Mouse (Mus musculus): ENCODE results near the gene Myo16.

Gene Myo16

GRCm38 (mm10) chr8:10307345-10307744, 153.6 kb downstream of the Myo16 start:
- DNase-seq = no peak

GRCm38 (mm10) chr8:10307770-10308476, 154.2 kb downstream of the Myo16 start:
- DNase-seq = peak in 1 of 2 experiments; percentile 15

DNA sequence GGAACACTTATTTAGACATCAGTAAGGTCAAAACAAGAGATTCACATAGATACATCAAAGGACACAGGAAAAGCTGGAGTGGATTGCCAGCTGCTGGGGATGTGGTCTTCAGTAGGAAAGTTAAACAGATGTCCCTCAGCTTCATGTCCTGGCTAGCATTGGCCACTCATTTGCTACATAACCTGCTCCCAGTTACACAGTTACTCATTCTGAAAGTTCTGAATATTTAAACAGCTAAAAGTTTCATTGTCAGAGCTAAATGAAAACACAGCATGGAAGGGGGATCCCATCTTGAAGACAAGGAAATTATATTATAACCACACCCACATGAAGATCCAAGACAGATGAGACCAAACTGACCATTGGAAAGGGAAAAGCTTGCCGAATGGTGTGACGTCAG, 156.8 kb downstream of the Myo16 start:
- DNase-seq = no peak

GRCm38 (mm10) chr8:10312316-10312715, 158.6 kb downstream of the Myo16 start:
- DNase-seq = no peak

DNA sequence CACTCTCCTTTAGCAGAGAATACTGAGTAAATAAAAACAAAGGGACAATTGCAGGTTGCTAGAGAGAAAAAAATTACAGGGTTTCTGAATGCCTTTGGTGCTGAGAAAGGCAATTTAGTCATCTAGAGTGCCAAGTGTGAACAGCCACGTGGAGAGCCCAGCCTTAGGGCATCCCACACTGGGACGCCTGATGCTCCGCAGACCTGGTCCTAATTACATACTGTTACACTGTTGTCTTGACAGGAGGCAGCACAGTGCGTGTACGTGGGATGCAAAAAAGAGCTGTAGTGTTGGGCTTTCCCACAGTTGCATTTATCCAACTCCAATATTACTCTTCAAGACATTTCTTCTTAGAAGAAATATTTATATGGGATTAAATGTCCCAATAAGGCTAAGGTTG, 162.5 kb downstream of the Myo16 start:
- DNase-seq = no peak

- DNase-seq = no peak
Observed at GRCm38 (mm10) chr8:10318103-10318502, 164.4 kb downstream of the Myo16 start.

GRCm38 (mm10) chr8:10350451-10350850, 196.7 kb downstream of the Myo16 start:
- peak in 1 of 2 experiments; percentile 34 for DNase-seq

GRCm38 (mm10) chr8:10358711-10359110, 205.0 kb downstream of the Myo16 start:
- DNase-seq = peak; percentile 53 to 57

- no peak for DNase-seq
Observed at GRCm38 (mm10) chr8:10362949-10363348, 209.2 kb downstream of the Myo16 start.

DNA sequence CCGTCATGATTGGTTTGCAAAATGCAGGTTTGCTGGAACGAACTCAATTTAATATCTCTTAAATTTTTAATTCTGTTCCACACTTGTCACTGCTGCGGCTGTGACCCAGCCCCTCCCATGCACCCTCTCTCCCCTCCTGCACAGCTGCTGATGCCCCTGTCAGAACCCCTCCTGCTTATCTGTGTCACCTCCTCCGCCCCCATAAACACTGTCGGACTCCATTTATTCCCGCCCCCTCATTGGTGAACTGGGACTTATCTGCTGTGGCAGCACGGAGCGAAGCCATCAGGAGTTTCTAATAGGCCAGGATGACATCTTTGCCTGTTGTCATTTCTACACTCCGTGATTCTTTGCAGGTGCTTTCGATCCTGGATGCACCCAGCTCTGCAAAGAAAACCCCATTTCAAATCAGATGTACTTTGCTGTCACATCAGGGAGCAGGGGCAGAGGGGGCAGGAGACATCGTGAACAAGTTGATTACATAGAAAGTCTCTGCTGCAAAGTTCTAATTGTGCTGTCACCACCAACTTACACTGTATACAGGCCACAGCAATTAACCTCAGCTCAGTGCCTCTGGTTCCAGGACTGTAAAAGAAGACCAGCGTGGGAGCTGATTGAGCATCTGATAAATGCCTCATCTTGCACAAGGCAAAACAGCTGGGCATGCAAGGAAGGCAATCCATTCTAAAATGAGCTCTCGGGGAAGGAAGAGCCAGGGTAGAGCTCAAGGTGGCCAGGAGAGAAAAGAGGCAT, 210.1 kb downstream of the Myo16 start:
- no peak for DNase-seq

DNA sequence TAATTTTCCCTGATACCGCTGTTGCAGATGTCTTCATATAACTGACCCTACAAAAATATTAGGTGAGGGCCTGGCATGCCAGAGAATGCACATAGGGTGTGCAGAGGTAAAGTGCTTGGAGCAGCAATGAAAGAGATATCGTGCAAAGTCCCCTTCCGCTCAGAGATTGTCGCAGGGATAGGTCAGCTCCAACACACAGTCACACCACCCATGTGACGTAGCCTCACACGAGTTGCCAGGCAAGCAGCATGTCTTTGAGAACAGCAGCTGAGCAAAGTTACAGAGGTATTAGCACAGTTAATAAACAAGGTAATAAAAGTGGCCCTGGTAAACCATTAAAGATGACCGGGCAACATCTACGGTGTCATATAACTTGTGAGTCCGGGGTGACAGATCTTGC, 212.4 kb downstream of the Myo16 start:
- no peak for DNase-seq

GRCm38 (mm10) chr8:10372571-10372970, 218.9 kb downstream of the Myo16 start:
- no peak for DNase-seq

- DNase-seq = no peak
Observed at GRCm38 (mm10) chr8:10387143-10387542, 233.4 kb downstream of the Myo16 start.

DNA sequence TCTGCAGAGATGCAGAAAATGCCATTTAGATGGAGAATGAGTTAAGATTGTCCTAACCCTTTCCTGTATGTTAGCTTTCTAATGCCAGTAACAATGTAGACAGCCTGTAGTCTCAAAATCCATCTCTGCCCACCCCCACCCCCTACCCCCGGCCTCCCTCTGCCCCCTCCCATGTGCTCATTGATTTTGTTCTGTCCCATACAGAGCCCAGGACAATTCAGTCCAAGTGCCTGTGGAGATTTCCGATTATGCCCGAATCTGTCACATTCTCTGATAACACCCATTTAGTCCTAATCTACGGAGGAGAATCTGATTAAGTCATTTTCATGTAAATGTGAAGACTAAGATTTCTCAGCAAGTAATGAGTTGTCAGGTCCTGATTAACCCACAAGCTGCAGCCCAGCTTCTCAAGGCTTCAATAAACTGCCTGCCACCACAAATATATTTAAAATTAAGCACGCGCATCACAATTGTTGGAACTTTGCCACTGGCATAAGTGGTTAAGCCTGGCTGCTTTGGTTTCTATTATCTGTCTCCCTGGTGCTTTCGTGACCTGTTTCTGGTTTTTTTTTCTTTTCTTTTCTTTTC, 237.5 kb downstream of the Myo16 start:
- no peak for DNase-seq

- peak; percentile 35 to 63 for DNase-seq
Observed at GRCm38 (mm10) chr8:10391913-10392312, 238.2 kb downstream of the Myo16 start.

DNA sequence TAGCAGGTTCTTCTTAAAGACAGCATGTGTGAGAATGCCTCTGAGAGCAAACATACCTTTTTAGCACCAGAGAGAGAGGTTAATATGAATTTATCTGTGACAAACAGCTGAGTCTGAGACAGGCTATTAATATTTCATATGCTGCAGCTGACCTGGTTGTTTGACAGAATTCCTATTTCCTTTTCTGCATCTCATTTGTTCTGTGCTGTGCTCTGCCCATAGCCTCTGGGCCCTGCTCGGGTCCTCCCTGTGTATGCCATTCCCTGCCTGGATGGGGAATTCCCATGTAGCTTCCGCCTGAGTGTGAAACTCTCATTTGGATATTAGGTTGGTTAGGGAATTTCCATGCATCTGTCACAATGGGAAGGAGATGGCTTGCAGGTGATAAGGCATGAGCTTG, 240.8 kb downstream of the Myo16 start:
- no peak for DNase-seq

DNA sequence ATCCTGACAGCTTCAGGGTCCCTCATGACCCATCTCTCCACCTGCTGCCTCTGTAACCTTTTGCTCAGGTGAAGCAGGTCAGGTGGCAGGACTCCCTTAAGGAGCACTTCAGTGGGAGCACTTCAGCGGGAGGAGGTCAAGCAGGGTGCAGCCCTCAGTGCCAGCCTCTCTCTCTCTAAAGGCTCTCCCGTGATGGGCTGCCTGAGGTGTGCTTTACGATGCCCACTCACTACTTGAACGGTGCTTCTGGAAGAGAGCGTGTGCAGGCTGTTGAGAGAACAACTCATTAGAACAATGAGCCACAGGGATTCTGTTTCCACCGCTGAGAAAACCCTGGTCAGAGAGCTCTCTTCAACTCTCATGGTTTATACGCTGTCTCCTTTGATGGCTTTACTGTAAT, 241.4 kb downstream of the Myo16 start:
- no peak for DNase-seq

DNA sequence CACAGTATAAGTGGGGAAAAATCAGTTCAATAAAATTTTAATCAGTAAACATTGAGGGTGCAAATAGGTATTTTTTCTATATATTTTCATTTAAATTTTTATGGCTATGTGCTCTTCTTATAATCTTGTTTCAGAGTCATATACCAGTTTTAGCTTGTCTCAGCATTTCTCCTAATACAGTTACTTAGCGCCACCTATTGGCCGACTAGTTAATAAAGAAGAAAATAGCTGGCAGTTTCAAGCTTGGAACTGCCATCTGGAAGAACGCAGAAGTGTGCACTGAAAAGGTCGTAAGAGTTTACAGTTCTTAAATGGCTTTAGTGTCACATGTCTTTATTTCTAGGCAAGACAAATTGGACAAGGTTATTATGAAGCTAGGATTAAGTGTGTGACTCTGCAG, 248.9 kb downstream of the Myo16 start:
- peak; percentile 79 to 80 for DNase-seq

- DNase-seq = peak; percentile 67 to 80
Observed at GRCm38 (mm10) chr8:10405469-10405868, 251.8 kb downstream of the Myo16 start.

GRCm38 (mm10) chr8:10409043-10409442, 255.3 kb downstream of the Myo16 start:
- DNase-seq = no peak

GRCm38 (mm10) chr8:10411511-10411910, 257.8 kb downstream of the Myo16 start:
- no peak for DNase-seq

DNA sequence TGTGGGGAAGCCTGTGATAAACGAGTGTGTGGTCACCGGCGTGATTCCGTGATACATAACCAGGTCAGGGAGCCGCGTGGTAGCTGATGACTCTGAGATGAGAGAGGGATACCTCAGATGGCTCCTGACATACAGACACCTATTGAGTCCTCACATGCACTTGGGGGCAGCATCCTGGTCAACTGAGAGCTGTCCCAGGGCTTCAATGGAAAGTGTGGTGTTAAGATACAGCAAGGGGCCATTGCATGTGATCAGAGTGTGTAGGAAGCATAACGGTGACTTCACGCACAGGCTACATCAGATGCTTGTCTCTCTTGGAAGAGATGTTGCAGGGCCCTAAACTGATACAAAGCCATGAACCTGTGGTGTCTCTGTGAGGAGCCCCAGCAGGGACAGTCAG, 260.2 kb downstream of the Myo16 start:
- DNase-seq = no peak

GRCm38 (mm10) chr8:10414684-10415212, 261.0 kb downstream of the Myo16 start:
- peak; percentile 82 to 89 for DNase-seq

DNA sequence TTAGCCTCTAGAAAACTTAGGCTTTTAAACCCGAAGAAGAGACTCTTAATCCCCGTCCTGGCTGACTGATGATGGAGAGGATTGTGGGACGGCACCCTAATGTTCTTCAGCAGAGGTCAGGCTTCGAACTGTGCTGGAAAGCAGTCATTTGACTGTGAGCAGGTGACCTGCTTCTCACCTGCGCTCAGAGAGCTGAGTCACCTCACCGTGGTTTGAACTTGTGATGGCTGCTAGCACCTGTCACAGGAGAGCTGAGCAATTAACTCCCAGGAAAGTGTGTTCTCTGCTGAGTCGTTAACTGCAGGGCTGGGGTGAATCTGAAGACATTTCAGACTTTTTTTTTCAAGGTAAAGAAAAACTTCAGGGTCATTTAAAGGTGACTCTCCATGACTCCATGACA, 261.6 kb downstream of the Myo16 start:
- no peak for DNase-seq

Measured in cerebellum, postnatal 14 days (tissue).